Mouse (Mus musculus): Measurements from ENCODE around the gene Slit3.

Slit3 gene

DNA sequence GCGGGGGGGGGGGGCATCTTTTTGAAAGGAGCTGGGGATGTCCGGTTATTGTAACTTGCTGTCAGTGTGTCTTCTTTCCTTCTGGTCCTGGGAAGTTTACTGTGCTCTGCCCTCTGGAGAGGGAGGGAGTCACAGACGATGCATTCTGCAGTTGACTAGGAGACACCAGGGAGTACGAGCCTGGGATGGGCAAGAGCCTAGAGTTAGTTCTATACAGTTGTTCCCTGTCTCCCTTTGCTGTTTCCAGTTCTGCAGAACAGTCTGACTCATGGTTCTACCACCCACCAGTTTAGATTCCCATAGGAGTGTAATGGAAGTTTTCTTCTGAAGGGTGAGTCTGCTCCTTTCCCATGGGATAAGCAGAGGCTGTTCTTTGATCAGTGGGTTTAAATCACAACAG lies 229.9 kb downstream of the Slit3 start:
- no peak for DNase-seq (ENCODE audit: low spot score)

DNA sequence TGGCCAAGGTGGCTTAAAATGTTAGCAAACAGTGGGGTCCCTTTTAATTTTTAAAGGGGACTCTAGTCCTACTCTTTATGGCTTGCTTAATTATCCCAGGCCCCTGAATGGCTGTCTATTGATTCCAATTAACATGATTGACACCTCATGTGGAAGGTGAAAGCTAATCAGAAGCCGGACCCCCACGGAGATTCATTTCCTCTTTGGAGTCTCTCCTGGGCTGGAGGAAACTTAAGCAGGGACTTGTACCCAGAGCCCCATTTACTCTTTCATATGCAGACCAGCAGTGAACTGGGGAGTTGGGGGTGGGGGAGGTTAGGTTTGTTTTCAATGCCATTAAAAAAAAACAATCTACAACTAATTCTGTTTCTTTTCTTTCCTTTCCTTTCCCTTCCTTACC lies 230.4 kb downstream of the Slit3 start:
- no peak for DNase-seq (ENCODE audit: low spot score)

DNA sequence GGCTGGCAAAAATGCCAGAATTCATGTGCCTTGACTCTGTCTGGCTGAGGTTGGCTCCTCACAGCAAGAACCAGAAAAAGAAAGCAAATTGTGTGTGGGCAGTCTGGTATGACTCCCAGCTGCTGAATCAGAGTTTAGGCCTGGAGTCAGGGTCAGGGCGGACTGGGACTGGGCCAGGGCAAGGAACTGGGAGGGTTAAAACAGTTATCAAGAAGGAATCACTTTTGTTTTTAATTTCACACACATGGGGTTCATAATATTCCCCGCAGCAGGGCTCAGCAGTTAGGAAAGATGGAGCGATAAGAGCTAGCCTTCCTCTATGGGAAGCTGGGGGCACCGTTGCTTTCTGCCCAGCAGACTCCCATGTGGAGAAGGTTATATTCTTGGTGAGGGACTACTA lies 234.8 kb downstream of the Slit3 start:
- no peak for DNase-seq (ENCODE audit: low spot score)

DNA sequence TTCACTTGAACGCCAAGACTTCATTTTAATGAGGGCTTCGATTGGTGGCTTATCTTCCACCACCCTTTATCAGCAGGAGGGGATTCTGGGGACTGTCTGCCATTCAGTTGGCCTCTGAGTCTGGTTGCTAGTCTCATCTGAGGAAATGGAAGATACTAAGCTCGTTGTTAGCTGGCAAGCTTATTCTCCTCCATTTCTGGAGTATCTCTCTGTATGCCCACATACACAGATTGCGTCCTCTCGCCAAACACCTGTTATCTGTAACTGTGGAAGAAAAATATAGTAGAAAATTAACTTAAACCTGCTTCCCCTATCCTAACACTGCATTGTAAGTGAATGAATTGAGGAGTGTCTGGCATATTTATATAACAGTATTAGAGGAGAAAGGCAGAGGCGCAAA lies 240.0 kb downstream of the Slit3 start:
- DNase-seq (ENCODE audit: low spot score), result no peak

DNA sequence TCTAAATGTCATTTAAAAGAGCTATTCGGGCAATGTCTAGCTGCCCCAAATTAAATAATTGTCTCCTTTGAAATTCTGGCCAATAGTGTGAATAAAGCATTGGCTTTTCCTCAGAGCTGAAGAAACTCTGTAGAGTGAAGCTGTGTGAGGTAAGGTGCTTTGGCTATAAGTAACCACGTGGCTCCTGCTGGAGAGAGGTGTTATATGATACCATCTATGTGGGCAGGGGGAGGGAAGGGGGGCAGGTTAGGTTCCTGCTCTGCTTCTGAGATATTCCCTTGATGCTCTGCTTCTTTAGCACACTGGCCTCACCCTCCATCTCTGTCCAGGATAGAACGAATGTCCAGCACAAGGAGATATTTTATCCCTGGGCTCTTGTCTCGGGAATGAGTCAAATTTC lies 242.0 kb downstream of the Slit3 start:
- no peak for DNase-seq (ENCODE audit: low spot score)

DNA sequence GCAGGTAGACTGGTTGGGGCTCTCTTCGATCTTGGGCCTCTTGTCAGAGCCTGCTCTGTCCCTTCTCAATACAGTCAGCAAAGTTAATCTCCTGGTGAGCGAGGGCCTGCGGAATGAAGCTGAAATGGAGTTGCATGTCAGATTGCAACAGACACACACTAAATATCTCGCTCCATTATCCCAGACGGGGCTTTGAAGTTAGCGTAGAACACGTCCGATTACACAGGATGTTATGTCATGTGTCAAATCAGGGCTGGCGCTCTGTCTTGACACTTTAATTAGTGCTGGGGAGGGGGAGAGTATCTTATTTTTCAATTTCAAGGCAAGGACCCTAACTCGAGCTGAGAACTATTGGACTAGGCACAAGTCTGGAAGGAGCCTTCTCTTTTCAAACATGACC lies 243.4 kb downstream of the Slit3 start:
- no peak for DNase-seq (ENCODE audit: low spot score)

DNA sequence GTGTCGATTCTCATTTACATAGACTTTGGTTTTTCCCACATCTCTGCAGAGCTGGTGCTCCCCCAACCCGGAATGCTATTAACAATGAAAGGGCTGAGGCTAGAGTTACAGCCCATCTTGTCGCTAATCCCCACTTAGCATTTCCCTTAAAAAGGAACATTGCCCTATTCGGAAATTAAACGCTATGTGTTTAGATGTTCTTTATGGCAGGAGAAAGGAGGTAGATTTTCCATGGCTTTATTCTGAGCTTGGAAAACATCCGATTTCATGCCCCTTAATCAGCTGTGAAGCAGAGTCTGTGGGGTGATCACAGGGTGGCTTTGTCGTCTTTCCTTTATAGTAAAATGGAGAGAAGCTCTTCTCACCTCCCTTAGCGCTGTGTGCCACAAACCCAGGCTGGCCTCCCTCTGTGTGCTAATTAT lies 244.5 kb downstream of the Slit3 start:
- DNase-seq (ENCODE audit: low spot score), result no peak

DNA sequence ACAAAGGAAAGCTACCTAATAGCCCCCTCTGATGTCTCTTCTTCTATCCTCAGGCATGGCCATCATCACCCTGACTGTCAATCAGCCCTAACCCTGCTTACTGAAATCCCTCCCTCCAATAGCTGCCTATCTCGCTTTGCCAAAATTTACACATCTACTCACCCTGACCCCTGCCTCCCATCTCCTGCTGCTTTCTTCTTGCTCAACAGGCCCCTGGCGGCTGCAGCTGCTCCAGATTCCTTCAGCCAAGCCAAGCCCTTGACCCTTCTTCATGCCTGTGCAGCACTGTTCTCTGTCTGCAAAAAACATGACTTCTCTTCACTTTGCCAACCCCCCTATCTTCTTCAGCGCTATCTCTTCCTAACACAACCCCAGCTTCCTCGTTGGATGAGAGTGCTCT lies 245.6 kb downstream of the Slit3 start:
- DNase-seq (ENCODE audit: low spot score), result no peak

DNA sequence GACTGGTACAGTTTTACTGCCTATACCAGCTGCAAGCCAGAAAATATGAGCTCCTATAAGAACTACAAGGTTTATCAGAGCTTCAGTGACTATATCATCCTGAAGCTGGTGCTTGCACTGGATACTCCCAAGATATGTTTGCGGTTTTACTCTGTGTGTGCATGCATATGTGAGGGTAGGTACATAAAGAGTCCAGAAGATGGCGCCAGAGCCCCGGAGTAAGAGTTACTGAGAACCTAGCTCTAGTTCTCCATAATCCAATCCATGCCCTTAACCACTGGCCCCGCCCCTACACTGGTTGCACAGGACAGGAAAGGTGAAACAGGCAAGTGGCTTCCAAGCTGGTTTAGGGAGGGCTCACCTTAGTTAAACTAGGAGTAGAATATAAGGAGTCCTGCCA lies 246.2 kb downstream of the Slit3 start:
- no peak for DNase-seq (ENCODE audit: low spot score)

DNA sequence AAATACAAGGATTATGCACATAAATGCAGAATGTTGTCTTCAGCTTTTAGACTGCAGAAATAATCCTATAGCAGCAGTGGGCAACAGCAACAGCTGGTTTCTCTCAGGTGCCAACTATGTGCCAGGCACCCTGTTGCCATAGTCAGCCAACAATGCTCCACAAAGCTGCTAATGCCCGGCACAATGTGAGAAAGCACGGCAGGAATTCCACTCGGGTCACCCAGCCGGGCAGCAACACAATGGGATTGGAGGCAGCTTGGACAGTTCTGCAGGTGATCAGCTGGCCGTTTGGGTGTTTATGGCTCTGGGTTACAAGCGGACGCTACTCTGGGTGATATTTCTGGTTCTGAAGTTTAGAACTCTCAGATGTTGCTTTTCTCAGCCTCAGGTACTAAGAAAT lies 248.9 kb downstream of the Slit3 start:
- no peak for DNase-seq (ENCODE audit: low spot score)

DNA sequence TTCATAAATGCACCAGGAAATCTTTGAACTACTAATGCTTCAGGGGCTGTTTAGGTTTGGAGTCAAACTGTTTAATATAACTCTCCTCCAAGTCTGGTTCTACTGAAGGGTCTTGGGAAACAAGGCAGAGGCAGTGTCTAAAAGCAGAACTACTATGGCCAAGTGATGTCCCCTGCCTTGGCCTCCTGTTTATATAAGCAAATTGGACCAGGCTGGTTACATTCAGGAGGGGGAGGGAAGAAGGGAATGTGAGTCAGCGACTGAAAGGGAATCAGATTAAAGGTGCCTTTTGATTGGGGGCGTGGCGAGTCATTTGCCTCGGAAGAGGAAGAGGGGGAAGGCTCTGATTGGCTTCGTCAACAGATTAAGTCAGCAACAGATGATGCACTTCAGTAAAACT lies 249.7 kb downstream of the Slit3 start:
- no peak for DNase-seq (ENCODE audit: low spot score)

DNA sequence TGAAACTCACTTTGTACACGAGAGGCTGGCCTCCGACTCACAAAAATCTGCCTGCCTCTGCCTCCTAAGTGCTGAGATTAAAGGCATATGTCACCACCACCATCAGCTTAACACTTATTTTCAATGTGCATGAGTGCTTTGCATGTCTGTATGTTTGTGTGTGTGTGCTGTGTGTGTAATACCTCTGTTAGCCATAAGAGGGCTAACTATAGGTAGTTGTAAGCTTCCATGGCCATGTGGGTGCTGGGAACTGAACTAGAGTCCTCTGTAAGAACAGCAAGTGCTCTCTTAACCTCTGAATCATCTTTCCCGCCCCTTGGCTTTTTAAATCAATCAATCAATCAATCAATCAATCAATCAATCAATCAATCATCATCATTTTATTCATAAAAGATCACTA lies 251.4 kb downstream of the Slit3 start:
- no peak for DNase-seq (ENCODE audit: low spot score)

DNA sequence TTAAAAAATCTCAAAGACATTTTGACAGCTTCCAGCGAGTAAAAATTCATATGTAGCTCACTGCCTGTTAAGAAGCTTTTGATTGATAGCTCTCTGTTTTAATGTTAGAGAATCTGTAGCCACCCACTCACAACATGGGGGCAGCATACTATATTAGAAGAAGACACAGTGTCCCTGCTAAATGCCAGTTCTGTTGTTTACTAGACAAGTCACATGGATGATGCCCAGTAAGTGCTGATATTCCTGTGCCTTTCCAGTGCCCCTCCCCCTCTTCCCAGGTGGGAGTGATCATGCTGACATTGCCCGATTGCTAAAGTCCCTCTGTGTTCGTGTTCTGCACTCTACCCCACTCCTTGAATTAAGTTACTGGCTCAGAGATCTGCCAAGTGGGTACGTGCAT lies 254.0 kb downstream of the Slit3 start:
- no peak for DNase-seq (ENCODE audit: low spot score)

DNA sequence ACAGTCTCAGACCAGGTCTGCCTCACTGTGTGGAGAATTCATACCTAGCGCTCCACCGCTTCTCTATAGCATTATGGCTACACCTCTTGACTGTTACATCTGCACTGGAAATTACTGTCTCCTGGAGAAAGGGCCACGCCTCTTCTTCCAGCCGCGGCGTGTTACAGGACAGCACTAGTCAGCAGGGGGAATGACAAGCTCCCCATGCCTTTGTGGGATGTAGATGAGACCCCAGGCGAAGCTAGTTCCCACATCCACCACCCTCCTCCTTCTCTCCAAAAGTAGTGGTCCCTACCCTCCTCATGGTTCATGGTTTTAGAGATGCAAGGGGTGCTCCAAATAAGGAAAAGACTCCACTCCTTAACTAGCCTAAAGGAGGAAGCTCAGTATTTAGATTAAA lies 257.8 kb downstream of the Slit3 start:
- no peak for DNase-seq (ENCODE audit: low spot score)

DNA sequence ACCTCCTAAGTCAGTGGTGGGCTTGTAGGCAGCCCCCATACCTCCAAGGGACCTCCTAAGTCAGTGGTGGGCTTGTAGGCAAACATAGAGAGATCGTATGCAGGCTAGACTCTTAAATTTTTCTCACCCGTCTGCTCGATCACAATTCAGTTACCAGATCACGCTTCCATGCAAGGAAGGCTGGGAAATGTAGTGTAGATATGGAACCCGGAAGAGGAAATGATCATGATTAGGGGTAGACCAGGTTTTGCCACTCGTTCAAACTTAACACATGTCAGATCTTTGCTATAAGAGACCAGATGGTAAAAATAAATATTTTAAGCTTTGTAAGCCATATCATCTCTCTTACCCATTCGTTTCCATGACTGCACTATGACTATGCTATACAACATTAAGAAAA lies 258.4 kb downstream of the Slit3 start:
- no peak for DNase-seq (ENCODE audit: low spot score)

DNA sequence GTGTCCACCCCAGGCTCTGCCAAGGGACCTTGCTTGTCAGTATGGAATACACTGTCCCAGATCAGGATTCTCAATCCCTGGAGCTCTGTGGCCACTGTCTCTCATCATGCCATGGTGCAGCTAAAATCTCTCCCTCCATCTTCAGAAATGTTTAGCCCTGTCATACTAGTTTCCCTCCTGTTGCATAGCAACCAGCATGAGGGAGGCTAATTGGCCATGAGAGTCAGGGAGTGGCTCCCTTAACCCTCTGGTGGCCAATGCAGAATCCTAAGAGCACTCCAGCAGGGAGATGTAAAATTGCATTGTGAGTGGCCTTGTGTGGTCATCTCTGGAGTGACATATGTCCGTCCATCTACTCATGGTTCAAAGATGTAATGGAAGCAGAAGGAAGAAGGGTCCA lies 259.7 kb downstream of the Slit3 start:
- no peak for DNase-seq (ENCODE audit: low spot score)

DNA sequence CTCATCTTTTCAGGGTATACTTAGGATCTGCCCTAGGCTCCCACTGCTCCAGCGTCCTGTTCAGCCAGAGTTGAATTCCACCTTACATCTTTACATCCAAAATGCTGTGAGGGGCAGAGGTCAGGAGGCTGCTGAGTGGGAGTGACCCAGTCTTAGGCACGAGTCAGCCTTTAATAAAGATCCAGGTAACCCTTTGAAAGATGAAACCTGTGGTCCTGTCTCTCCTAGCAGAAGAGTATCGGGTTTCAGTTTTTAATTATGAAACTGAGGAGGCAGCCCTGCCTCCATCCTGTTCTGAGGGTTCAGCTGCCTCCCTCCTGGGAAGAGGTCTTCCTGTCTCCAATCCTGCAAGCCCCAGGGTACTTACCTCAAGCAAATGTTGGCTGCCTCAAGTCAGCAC lies 264.4 kb downstream of the Slit3 start:
- DNase-seq (ENCODE audit: low spot score), result no peak

DNA sequence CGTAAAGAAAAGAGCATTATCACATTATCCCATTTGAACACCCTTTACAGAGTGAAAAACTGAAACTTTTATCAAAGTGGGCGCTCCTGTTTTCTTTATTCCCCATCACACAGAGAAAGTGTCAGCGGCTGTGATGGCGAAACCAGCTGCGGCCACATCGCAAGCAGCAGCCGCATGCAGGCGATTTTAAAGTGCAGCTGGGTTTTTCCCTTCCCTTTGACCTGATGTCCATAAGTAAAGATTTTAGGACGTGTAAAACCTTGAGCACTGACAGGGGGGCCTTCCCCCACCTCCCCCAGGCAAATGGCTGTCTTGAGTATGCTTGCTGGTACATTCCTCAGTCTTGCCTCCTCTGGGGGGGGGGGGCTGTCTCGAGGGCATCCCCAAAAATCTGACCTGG lies 266.8 kb downstream of the Slit3 start:
- DNase-seq (ENCODE audit: low spot score), result no peak

DNA sequence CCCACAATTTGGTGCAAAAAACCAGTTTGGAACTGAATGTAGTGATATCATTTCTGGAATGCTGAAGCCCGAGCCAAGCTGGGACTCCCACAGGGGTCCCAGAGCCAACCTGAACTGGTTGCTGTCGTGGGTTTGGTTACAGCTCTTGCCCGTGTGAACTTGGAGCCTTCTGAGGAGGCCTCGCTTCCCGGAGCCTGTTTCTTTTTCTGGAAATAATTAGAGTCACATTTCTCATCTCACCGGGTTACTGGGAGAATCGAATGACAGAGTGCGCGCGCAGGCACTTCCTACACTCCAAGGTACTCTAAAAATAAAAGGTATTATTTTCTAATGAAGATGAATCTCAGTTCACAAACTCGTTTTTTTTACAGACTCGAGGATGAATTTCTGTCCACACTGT lies 267.4 kb downstream of the Slit3 start:
- no peak for DNase-seq (ENCODE audit: low spot score)

DNA sequence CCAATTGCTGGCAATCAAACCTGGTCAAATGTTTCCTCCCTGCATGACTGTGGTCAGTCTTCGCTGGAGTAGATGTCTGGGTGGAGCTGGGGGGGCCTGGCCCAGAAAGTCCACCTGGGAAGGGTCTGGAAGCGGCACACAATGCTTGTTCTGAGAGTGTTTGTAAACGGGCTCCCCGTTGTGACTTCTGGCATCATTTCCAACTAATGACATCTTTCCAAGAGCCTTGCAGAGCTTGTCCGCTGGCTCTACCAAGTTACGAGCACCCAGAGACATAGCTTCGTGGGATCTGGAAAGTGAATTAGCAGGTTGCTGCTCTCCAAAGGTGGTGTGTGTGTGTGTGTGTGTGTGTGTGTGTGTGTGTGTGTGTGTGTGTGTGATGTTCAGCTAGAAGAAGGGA lies 268.3 kb downstream of the Slit3 start:
- no peak for DNase-seq (ENCODE audit: low spot score)

DNA sequence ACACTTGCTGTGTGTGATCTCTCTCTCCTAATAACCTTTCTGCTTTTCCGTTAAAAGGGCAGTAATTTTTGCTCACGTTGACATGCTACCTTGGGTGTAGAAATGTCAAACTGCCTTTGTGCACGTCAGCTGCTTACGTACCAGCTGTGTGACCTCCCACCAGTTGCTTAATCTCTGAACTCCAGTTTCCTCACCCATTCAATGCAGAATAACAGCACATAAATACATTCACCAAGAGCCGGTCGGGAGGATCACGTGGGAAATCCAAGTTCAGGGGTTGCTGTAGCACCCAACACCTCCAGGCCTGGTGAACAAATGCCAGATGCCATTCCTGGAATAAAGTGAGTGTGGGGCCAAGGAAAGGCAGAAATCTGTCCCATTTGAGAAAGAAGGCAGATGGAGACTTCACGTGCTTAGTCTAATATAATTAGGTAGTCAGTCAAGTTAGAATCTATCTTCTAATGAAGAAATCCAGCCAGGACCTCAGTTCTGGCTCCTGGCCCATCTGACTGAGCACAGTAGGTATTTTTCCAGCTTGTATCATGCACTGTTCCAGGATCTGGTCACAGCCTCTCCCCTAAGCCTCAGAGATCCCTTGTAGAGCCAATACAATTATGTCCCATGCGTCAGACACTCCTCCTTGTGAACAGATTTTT lies 268.9 kb downstream of the Slit3 start:
- DNase-seq (ENCODE audit: low spot score), result no peak

DNA sequence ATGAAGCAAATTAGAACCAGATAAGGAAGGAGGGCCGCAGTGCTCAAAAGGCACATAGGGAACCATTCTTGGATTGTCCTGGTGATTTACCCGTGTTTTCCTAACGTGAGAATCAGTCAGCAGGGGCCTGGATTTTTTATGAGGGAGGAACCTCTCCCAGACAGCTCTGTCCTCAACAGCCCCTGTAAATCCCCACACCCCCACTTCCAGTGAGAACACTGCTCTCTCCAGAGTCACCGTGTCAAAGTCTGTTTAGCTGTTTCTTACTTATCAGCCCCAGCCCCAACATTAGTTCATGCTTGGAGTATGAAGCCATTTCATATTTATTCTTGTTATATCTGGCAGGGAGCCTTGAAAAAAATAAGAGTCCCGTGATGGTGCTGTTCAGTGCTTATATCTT lies 272.8 kb downstream of the Slit3 start:
- no peak for DNase-seq (ENCODE audit: low spot score)

DNA sequence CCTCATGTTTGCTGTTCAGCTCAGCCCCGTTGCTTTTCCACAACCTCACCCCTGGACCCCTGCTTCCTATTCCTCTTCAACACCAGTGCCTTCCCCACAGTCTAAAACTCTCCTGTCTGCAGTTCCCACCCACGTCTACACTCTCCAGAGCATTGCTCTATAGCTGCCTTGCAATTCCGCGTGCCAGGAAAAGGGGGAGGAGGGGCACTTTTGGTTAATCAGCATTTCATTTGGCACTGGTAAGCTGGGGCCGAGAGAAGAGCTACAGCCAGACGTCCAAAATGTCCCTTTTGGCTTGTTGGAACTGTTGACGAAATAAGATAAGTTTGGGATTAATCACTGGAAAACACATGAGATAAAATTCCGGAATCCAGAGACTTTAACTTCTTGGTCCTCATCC lies 274.4 kb downstream of the Slit3 start:
- DNase-seq (ENCODE audit: low spot score), result no peak

DNA sequence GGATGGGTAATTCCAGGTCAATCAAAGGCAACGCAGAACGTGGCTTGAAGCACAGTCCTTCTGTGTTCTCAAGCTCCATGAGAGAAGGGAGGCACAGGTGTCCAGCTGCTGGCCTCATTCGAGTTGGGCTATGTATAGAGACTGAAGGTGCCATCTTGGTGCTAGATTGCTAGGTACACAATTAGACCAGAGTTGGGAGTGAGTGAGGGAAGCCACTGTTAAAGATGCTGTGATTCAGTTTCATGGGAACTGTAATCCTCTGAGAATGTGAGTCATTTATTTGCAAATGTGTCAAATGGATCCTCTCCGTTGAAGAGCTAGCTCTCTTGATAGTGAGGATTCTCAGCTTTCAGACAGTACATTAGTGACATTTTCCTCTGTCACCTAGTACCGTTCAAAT lies 277.3 kb downstream of the Slit3 start:
- no peak for DNase-seq (ENCODE audit: low spot score)

DNA sequence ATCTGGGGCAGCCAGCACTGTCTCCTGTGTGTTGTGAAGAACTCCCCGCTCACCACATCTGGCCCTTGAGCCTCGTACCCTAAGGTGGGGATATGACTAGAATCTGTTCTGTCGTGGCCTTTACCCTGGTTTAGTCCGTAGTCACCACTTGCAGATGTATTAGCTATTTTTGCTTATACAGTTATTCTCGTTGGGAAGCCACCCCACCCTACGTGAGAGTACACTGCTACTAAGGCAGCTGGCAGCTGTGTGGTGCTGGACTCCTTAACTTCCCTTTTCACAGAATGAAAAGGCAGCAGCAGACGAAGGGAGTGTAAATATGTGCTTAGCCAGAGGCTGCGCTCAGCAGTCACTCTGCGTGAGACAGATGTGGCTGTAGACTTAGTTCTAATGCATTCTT lies 282.5 kb downstream of the Slit3 start:
- no peak for DNase-seq (ENCODE audit: low spot score)
